Mouse (Mus musculus) NIH3T3 (cell line): Measurements from ENCODE around the gene Prodh2.
"Not testable (repeated sequence)": the region's sequence is repeated elsewhere in the genome, so short reads cannot be mapped to it uniquely, and the experiment has no call there.

Experiments
- DNase-seq: peaks from one replicate; pipeline ENCODE4 v3.0.0-alpha.2; 2012; ENCODE audit warnings: low read depth

Prodh2 gene

DNA sequence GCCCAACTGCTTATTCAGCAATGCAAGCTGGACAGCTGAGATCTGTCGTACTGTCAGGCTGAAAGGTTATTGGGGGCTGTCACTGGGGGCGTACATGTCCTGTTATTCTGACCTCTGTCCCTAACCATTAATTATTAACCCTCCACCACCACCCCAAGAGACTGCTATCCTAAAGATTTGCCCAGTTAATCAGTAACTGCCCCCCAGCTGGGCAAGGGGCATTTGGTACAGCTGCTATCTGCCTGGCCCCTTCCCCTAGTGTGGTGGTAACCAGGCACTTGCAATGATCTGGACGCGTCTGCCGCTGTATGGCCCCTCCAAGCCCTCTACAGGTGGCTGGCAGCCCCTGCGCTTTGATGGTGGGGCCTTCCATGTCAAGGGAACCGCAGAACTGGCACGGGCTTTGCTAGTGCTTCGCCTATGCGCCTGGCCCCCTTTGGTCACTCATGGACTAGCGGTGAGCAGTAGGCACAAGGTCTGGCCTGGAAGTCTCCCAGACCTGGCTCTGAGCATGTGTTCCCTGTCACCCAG, at the start of gene Prodh2:
Prodh2 (plus strand) TSS at position 222 of the 531 bp plus-strand sequence.
- no peak for DNase-seq

DNA sequence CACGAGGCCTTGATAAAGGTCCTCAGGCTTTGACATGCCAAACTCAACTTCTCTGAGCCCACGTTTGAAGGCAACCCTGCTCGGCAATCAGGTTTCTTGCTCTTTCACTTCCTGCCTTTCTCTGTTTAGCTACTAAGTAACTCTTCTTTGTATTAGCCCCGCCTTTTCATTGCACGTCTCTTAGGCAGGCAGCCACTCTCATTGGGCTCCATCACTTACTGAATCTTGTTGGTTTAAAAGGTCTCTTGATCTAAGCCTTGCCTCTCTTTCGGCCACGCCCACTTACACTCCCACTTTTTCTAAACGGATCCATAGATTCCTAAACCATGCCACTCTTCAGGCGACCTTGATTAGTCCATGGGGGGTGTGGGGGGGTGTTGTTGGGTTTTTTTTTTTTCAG, 49.7 kb upstream of the Prodh2 start:
- no peak for DNase-seq

DNA sequence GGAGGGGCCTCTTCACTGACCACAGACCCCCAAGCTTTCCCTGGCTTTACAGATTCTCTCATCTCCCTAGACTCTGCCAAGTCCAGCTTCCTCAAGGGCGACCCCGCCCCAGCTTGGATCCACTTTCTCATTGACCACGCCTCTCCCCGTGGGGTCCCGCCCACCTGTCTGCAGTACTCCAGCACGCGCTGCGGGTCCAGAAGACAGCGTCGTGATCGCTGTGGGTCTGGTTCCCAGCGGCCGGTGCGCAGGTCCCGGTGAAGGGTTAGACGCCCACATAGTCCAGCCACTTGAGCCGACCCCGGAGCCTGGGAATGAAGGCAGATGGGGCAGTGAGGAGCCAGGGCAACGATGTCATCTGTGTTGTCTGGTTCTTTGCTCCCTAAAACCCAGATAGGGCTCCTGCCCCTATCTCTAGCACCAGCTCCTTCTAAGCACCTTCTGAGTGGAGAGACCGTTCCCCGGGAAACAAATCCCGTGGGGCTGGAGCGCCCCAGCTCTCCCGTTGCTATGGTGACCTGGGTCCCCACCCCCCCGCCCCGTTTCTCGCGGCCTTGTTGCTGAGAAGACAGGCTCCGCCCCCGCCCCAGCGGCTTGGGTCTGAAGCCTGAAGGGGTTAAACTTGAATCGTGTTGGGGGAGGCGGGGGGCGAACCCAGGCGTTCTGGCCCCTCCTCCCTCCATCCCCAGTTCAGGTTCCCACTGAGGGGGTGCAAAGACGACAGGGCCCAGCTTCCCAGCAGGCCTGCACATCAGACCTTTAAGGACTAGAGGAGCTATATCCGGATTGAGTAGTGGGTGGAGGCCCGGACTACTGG, 49.1 kb upstream of the Prodh2 start:
- DNase-seq: no peak

DNA sequence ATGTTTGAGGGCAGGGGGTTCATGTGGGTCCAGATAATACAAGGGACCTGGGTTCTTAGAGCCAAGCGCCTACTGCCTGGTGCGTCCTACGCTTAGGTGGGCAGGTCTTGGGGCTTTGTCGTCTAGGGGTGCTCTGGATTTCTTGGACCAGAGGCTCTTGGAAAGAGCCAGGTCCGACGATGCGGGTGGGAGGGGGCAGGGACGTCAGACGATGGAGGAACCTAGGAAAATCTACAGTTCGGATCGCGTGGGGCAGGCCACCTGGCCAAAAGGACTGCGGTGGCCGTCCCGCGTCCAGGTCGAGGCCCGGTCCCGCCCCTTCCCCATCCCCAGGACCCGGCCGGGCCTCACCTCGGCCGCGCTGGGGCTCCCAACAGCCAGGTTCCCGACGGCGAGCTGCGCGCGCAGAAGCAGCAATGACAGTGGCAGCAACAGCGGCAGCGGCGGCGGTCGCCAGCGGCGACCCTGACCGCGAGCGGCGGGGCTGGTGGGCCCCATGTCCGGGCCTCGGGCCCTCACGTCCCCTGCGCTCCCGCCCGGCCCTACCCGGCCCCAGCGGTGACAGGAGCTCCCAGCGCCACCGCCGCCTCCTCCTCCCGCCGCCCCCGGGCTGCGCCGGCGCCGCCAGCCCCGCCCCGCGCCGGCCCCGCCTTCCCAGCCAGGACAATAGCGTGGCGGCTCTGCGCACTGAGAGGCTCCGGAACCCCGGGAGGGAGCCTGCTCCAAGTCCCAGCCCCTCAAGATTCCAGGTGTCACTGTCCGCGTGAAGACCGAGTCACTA, 48.3 kb upstream of the Prodh2 start, which contains the start of gene Aplp1:
Aplp1 (minus strand) TSS at position 565 of the 781 bp plus-strand sequence.
- no peak for DNase-seq

DNA sequence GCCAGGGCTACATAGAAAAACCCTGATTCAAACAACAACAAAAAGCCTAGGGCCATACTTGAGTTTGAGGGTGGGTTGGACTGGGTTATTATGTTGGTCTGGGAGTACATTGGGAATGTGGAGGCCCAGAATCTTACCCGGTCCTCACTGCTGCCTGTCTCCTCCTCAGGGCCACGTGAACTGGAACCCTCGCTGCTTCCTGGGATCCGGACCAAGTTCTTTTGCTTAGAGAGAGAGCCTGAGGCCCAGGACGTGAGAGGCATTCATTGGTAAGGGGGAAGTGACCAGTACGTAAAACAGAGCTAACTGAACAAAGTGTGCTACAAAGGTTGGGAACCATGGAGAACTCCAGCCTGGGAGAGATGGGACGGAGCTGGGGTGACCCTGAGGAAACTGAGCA, 43.2 kb upstream of the Prodh2 start:
- no peak for DNase-seq

DNA sequence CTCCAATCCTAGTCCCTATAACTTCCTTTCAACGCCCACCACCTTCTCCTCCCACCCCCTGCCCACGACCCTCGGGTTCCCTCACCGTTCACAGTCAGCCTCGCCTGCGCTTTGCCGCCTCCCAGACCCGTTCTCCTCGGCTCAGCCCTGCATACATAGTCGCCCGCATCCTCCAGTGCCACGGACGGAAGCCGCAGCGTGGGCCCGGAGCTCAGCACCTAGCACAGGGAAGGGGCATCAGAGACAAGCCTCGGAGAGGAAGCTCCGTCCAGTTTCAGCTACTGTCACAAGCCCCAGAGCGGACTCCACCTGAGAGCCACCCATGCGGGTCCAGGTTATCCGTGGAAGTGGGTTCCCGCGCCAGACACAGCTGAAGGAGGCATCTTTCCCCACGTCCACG, 40.1 kb upstream of the Prodh2 start:
- no peak for DNase-seq

DNA sequence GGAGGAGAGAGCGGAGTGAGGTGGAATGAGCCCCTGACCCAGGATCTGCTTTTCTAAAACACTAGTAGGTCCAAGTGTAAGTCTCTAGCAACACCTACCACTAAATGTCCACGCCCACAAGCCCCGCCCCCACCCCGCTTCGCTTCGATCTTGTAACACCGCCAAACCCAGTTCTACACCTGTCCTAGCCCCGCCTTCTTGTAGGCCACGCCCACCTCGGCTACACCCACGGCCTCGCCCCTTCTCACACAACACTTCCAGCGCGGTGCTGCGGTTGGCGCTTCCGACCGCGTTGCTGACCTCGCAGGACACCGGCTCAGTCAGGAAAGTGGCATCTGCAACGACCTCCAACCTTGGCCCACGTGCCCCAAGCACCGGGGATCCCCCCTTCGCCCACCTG, 39.7 kb upstream of the Prodh2 start:
- no peak for DNase-seq

DNA sequence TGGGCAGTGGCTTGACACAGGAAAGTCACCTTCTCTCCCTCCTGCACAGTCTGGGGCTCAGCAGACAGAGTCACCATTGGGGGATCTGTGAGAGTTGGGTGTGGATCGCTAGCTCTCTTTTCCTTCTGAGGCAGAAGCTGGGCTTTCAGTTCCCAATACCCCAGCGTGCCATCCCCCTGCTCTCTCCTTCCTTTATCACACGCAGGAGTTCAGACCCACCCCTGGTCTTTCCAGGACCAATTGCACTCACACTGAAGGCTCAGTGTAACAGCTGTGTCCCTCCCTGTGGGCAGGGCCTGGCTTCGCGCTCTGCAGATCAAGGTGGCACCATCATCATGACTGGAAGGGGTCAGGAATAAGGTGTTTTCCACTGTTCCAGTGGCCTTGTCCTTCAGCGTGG, 39.2 kb upstream of the Prodh2 start:
- DNase-seq: no peak

DNA sequence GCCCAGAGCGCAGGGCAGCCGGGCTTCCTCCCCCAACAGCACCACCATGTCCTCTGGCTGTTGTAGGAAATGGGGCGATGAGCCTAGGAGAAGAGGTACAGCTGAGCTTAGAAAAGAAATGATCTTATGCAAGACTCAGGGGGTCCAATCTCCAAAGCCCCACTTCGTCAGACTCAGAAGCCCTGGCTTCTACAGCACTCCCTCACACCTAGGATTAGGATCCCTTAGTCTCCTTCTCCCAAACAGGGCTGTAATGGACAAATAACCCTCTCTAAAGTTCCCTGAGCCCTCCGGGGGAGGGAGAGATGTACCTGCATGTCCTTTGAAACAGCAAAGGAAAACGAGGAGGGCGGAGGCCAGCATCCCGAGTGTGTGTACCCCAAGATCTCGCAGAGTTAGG, 36.9 kb upstream of the Prodh2 start:
- DNase-seq: no peak

DNA sequence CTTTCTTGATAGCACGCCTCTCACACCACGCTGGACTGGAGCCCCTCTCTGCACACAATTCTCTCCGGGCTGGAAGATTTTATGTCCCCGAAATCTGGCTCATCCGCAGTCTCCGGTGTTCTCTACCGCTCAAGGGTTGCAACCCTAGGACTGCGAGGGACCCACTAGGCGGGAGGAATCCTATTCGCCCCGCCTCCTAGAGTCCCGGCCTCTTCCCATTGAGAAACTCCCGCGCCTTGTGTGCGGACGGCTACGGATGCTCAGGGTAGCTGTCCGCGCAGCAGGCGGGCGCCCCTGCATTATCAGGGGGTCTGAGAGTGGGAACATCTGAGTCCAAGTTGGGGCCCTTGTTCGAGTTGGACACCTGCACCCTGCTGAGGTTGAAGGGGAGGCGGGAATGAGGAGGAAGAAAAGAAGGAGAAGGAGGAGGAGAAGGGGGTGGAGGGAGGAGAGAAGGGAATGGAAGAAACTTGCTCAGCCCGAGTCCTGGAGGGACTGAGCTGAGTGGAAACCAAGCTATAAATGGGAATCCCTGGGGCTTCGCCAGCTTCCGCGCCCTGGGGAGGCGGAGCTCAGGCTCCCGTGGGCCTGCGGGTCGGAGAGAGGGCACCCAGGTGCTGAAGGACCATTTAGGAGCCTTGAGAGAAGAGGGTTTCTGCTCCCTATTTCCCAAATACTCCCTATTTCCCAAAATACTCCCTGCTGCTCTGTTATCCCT, 36.4 kb upstream of the Prodh2 start:
- no peak for DNase-seq

DNA sequence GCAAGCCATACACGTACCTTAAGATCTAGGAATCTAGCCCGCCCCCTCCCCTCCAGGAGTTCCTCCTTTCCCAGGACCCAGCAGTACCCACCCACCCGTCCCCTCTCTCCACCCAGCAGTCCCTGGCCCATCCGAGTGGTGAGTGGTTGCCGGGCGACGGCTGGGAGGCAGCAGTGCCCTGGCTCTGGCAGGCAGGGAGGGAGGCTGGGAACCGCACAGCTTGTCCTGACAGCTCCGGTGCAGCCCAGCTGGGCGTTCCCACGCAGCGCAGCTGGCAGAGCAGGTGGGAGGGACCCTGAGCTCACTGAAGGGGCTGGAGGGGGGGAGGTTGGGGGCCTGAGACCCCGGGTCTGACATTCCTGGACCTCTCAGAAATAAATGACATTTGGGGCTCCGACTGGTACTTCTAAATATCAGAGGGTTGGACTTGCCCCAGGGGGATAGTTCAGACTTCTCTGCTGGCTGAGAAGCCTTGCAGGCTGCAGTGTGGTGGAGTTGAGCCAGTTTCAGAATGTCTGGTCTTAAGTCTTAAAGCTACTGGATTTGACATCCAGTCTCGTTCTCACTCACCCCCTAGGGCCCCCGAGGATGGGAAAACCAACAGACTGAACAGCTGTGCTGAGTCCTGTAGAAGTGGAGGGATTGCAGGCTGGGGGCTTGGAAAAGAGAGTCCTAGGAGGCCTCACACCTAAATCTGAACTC, 35.6 kb upstream of the Prodh2 start, which contains the start of the genes Kirrel2 and Nphs1:
Kirrel2 (minus strand) TSS at position 62 of the 702 bp plus-strand sequence.
Nphs1 (plus strand) TSS at position 687 of the 702 bp plus-strand sequence.
- no peak for DNase-seq

DNA sequence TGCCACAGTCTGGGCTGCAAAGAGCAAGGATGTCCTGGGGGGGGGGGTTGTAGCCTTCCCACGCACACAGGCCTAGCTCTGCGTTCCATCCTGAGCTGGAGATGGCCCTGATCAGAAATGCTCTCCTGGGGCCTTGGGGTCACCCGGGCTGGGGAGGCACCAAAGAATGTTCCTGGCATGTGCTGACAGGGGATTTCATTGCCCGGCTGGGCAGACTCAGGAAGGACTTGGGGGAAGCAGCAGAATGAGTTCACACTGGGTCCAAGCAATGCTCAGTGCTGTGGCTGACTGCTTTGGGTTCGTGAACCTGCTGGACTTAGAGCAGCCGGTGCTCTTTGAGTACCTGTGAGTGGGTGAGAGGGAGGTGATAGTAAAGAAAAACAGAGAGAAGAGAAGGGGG, 33.9 kb upstream of the Prodh2 start:
- DNase-seq: no peak

DNA sequence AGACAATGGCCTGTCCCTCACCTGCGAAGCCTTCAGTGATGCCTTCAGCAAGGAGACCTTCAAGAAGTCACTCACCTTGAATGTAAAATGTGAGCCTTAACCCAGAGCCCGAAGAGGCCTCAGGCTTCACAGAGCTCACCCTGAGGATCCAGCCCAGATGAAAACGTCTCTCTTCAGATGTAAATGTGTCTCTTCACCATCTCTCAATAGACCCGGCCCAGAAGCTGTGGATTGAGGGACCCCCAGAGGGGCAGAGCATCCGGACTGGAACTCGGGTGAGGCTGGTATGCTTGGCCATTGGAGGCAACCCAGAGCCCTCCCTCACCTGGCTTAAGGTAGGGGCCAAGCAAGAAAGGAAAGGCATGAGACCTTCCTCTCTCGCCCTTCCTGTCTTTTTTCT, 29.9 kb upstream of the Prodh2 start:
- DNase-seq: no peak

DNA sequence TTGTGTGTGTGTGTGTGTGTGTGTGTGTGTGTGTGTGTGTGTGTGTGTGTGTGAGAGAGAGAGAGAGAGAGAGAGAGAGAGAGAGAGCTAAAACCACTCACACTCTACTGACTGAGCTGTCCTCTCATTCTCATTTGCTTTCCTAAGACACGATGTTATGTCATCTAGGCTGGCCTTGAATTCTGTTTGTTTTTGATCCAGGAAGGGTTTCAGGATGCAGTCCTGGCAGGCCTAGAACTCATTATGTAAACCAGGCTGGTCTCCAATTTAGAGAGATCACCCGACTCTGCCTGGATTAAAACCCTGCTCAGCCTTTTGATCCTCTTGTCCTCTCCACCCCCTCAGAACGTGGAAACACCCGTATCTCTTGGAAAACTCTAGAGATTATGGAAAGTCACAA, 29.4 kb upstream of the Prodh2 start:
- DNase-seq: no peak

DNA sequence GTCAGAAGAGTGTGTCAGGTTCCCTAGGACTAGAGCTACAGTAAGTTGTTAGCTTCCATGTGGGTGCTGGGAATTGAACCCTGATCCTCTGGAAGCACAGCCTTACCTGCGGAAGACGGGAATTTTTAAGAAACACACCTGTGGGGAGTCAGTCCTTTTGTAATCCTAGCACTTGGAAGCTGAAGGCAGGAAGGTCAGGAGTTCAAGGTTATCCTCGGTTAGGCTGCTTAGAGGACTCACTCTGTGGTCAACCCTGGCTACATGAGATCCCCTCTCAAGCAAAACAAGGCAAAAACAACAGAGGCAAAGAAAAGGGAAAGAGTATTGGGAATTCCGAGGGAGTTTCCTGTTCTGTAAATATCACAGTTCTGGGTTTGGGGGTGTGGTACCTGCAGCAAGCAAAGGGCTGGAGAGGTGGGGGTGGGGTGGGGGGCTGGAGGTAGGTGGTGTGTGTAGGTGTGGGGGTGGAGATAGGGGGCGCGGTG, 28.6 kb upstream of the Prodh2 start:
- no peak for DNase-seq

DNA sequence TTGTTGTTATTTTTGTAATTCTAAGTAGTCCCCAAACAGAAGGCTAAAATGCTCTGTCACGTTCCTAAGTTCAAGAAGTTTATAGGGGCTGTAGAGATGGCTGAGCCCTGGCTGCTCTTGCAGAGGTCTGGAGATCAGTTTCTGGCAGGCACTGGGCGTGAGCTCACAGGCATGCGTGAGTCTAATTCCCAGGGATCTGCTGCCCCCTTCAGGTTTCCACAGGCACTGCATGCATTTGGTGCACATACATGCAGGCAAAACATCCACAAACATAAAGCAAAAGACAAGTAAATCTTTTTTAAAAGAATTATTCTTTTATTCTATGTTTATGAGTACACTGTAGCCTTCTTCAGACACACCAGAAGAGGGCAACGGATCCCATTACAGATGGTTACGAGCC, 21.0 kb upstream of the Prodh2 start:
- peak; percentile 51 for DNase-seq

DNA sequence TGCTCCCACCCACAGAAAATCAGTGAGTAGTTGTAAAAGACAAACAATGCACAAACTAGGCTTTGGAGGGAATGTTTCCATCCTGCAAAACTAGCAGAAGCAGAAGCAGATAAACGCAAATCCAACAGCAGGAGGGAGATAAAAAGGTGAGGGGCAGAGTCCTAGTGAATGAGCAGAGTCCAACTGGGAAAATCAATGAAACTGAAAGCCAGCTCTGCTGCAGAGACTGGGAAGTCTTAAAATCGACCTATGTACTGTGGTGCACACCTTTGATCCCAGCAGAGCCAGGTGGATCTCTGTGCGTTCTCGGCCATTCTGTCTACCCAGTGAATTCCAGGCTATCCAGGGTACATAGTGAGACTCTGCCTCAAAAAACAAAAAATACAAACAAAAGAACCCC, 18.4 kb upstream of the Prodh2 start:
- DNase-seq: no peak

DNA sequence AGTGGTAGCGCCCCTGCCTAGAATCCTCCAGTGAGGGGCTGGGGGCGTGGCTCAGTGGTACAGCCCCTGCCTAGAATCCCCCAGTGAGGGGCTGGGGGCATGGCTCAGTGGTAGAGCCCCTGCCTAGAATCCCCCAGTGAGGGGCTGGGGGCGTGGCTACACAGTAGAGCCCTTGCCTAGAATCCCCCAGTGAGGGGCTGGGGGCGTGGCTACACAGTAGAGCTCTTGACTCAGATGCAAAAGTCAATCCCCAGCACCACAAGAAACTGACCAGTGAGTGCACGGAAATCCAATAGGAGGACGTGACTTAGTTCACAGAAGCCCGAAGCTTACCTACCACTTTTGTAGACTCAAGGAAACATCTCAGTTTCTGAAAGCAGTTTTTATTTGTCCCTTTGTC, 17.3 kb upstream of the Prodh2 start:
- DNase-seq: not testable (repeated sequence)

DNA sequence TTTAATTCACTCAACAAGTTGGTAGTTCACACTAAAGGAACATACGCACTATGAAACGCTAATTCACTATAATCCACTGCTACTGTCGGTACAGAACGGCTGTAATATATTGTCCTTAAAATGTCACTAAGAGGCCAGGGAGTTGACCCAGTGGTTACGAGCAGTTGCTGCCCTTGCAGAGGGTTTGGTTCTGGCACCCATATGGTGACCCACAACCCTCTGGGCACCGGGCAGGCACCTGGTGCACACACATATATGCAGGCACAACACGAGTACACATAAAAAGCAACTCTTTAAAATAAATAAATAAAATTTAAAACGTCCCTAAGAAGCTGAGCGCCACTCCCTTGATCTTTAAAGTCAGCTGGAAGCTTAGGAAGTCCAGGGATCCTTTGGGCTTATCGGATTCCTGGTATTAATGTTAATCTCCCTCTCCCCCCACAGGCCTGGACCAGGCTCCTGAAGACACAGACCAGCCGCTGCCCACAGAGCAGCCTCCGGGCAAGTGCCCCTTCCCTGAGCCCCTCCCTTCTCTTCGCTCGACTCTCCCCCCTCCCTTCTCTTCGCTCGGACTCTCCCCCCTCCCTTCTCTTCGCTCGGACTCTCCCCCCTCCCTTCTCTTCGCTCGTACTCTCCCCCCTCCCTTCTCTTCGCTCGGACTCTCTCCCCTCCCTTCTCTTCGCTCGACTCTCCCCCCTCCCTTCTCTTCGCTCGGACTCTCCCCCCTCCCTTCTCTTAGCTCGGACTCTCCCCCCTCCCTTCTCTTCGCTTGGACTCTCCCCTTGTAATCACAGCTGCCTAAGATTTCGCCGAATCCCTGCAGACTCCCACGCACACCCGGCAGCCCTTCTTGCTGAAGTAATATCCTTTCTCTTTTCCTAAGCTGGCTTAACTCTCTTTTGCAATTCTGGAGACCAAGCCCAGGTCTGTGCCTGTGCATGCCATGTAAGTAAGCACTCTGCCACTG, 15.7 kb upstream of the Prodh2 start:
- peak; percentile 48 for DNase-seq

DNA sequence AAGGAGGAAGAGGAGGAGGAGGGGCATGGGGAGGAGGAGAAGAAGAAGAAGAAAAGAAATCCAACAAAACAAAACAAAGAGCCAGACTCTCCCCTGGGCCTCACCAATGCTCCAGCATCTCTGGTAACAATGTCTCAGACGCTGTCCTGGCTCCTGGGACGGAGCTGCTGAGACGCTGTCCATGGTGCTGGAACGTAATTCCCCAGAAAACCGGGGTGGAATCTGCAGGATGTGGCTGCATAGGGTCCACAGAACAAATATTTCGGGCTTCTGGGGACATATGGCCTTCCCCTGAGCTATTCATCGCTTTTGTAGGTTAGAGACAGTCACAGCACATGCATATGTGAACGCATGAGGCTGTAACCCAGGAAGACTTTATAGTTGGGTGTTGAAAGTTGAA, 9.2 kb upstream of the Prodh2 start:
- DNase-seq: peak; percentile 76
